Mouse (Mus musculus): ENCODE measurements at regions not wholly inside any gene's neighbourhood (a gene's known extent, or its start where the extent isn't known, plus 50 kb on each side); places are given as distances from the start of the nearest gene placed in this dataset.

GRCm38 (mm10) chr4:150709391-150710130 lies 57.6 kb upstream of the Slc45a1 start:
- no peak for DNase-seq (ENCODE audit: low spot score)
- Histone ChIP-seq H3K4me1 (ENCODE audit: insufficient read depth, low read depth, low read length) (peaks cover 7% of the 10 kb centered on the region; the same call in 1 of the 2 replicates), H3K27me3 (ENCODE audit: insufficient read depth, low read length) (peaks cover 25% of the 10 kb centered on the region; the same call in 1 of the 2 replicates), H3K36me3 (replicated peaks) (no peaks in the 10 kb centered on the region), H3K9me3 (replicated peaks) (no peaks in the 10 kb centered on the region), H3K4me3 (ENCODE audit: low read depth, low read length) (no peak overlapping the region)
- ATAC-seq (ENCODE audit: extremely low read depth, insufficient number of reproducible peaks, low FRiP score, poor library complexity, severe bottlenecking) = no peak
- no peak for TF ChIP-seq CTCF (IDR thresholded peaks at IDR 0.05; ENCODE audit: low read depth, low read length)

GRCm38 (mm10) chr4:150708572-150708984 lies 56.6 kb upstream of the Slc45a1 start:
- peaks cover 25% of the 10 kb centered on the region; the same call in 1 of the 2 replicates for H3K27me3 ChIP-seq (ENCODE audit: insufficient read depth, low read length)
- peaks cover 7% of the 10 kb centered on the region; the same call in 1 of the 2 replicates for H3K4me1 ChIP-seq (ENCODE audit: insufficient read depth, low read depth, low read length)
- ATAC-seq (ENCODE audit: extremely low read depth, insufficient number of reproducible peaks, low FRiP score, poor library complexity, severe bottlenecking) = no peak
- H3K36me3 ChIP-seq (replicated peaks) = no peaks in the 10 kb centered on the region
- no peaks in the 10 kb centered on the region for H3K9me3 ChIP-seq (replicated peaks)
- TF ChIP-seq TAL1 (conservative IDR thresholded peaks at IDR 0.05; ENCODE audit: low read depth, low read length) (no peak), CTCF (IDR thresholded peaks at IDR 0.05; ENCODE audit: low read depth, low read length) (no peak), POLR2AphosphoS5 (IDR thresholded peaks at IDR 0.05; ENCODE audit: insufficient replicate concordance, low read depth, low read length) (no peak), GATA2 (IDR thresholded peaks at IDR 0.05; ENCODE audit: borderline replicate concordance, low read depth, low read length) (no peak), GATA1 (IDR thresholded peaks at IDR 0.05; ENCODE audit: borderline replicate concordance, low read length) (no peak)
- no peak overlapping the region for H3K4me3 ChIP-seq (ENCODE audit: low read depth, low read length)
- DNase-seq (ENCODE audit: low spot score) = no peak

GRCm38 (mm10) chr4:150707725-150708571 lies 56.0 kb upstream of the Slc45a1 start:
- H3K9me3 ChIP-seq (replicated peaks) = no peaks in the 10 kb centered on the region
- ATAC-seq (ENCODE audit: extremely low read depth, insufficient number of reproducible peaks, low FRiP score, poor library complexity, severe bottlenecking) = no peak
- H3K36me3 ChIP-seq (replicated peaks) = no peaks in the 10 kb centered on the region
- no peak for TF ChIP-seq CTCF (IDR thresholded peaks at IDR 0.05; ENCODE audit: low read depth, low read length)
- TF ChIP-seq GATA1 (IDR thresholded peaks at IDR 0.05; ENCODE audit: borderline replicate concordance, low read length) = no peak
- no peak for TF ChIP-seq POLR2AphosphoS5 (IDR thresholded peaks at IDR 0.05; ENCODE audit: insufficient replicate concordance, low read depth, low read length)
- no peak for TF ChIP-seq TAL1 (conservative IDR thresholded peaks at IDR 0.05; ENCODE audit: low read depth, low read length)
- TF ChIP-seq GATA2 (IDR thresholded peaks at IDR 0.05; ENCODE audit: borderline replicate concordance, low read depth, low read length) = no peak
- H3K4me1 ChIP-seq (ENCODE audit: insufficient read depth, low read depth, low read length) = peaks cover 7% of the 10 kb centered on the region; the same call in 1 of the 2 replicates
- H3K4me3 ChIP-seq (ENCODE audit: low read depth, low read length) = no peak overlapping the region
- H3K27me3 ChIP-seq (ENCODE audit: insufficient read depth, low read length) = peaks cover 27% of the 10 kb centered on the region; the same call in 1 of the 2 replicates
- no peak for DNase-seq (ENCODE audit: low spot score)

- Histone ChIP-seq H3K9me3 (replicated peaks) (no peaks in the 10 kb centered on the region), H3K36me3 (replicated peaks) (no peaks in the 10 kb centered on the region), H3K27me3 (ENCODE audit: insufficient read depth, low read length) (peaks cover 31% of the 10 kb centered on the region; the same call in 1 of the 2 replicates), H3K4me1 (ENCODE audit: insufficient read depth, low read depth, low read length) (peaks cover 7% of the 10 kb centered on the region; the same call in 1 of the 2 replicates), H3K4me3 (ENCODE audit: low read depth, low read length) (no peak overlapping the region)
- ATAC-seq (ENCODE audit: extremely low read depth, insufficient number of reproducible peaks, low FRiP score, poor library complexity, severe bottlenecking) (no peak), DNase-seq (ENCODE audit: low spot score) (no peak)
- TF ChIP-seq POLR2AphosphoS5 (IDR thresholded peaks at IDR 0.05; ENCODE audit: insufficient replicate concordance, low read depth, low read length) = no peak
- TF ChIP-seq GATA1 (IDR thresholded peaks at IDR 0.05; ENCODE audit: borderline replicate concordance, low read length) = no peak
- no peak for TF ChIP-seq CTCF (IDR thresholded peaks at IDR 0.05; ENCODE audit: low read depth, low read length)
- TF ChIP-seq GATA2 (IDR thresholded peaks at IDR 0.05; ENCODE audit: borderline replicate concordance, low read depth, low read length) = no peak
Measured at GRCm38 (mm10) chr4:150706793-150707724, 55.1 kb upstream of the Slc45a1 start.

- no peak for TF ChIP-seq CTCF (IDR thresholded peaks at IDR 0.05; ENCODE audit: low read depth, low read length)
- no peak for TF ChIP-seq GATA1 (IDR thresholded peaks at IDR 0.05; ENCODE audit: borderline replicate concordance, low read length)
- no peak for TF ChIP-seq GATA2 (IDR thresholded peaks at IDR 0.05; ENCODE audit: borderline replicate concordance, low read depth, low read length)
- TF ChIP-seq TAL1 (conservative IDR thresholded peaks at IDR 0.05; ENCODE audit: low read depth, low read length) = no peak
- no peak for TF ChIP-seq POLR2AphosphoS5 (IDR thresholded peaks at IDR 0.05; ENCODE audit: insufficient replicate concordance, low read depth, low read length)
- H3K4me3 ChIP-seq (ENCODE audit: low read depth, low read length) = no peak overlapping the region
- H3K9me3 ChIP-seq (replicated peaks) = no peaks in the 10 kb centered on the region
- no peak for DNase-seq (ENCODE audit: low spot score)
- no peak for ATAC-seq (ENCODE audit: extremely low read depth, insufficient number of reproducible peaks, low FRiP score, poor library complexity, severe bottlenecking)
- peaks cover 7% of the 10 kb centered on the region; the same call in 1 of the 2 replicates for H3K4me1 ChIP-seq (ENCODE audit: insufficient read depth, low read depth, low read length)
- no peaks in the 10 kb centered on the region for H3K36me3 ChIP-seq (replicated peaks)
- H3K27me3 ChIP-seq (ENCODE audit: insufficient read depth, low read length) = peaks cover 31% of the 10 kb centered on the region; the same call in 1 of the 2 replicates
Measured at GRCm38 (mm10) chr4:150706291-150706690, 54.3 kb upstream of the Slc45a1 start.
